Mouse (Mus musculus) hindbrain, embryonic 13.5 days (tissue): ENCODE measurements around the gene Ccdc157. TPM values are rescaled to one million over a fixed set of nuclear protein-coding genes. Genes with fewer than 3 reads are reported as not detected.

Experiments used
- ATAC-seq: fragments of 200-750 bp; cut with Nextera tagmentation; 2 replicates; pipeline ENCODE4 v1.8.0; 2017; ENCODE audit warnings: moderate TSS enrichment; ENCODE audit not compliant: low FRiP score
- H3K27ac ChIP-seq: fragments of 300-500 bp; sonication (generic); 2 replicates; pipeline ENCODE4 v1.5.1; 2015; ENCODE audit warnings: inconsistent platforms, mild to moderate bottlenecking, moderate library complexity
- H3K27me3 ChIP-seq: fragments of 300-500 bp; sonication (generic); 2 replicates; pipeline ENCODE4 v1.6.1; 2015; ENCODE audit warnings: mild to moderate bottlenecking, inconsistent platforms
- H3K36me3 ChIP-seq: fragments of 300-500 bp; sonication (generic); 2 replicates; pipeline ENCODE4 v1.6.1; 2015; ENCODE audit warnings: mild to moderate bottlenecking, inconsistent platforms
- H3K4me1 ChIP-seq: fragments of 300-500 bp; sonication (generic); replicated peaks from 2 replicates; pipeline ENCODE4 v1.6.1; 2015; ENCODE audit warnings: inconsistent platforms
- H3K4me2 ChIP-seq: fragments of 300-500 bp; sonication (generic); 2 replicates; pipeline ENCODE4 v1.6.1; 2015; ENCODE audit warnings: inconsistent platforms, mild to moderate bottlenecking, moderate library complexity
- H3K4me3 ChIP-seq: fragments of 300-500 bp; sonication (generic); 2 replicates; pipeline ENCODE4 v1.5.1; 2015; ENCODE audit warnings: mild to moderate bottlenecking, inconsistent platforms
- H3K9ac ChIP-seq: fragments of 300-500 bp; sonication (generic); 2 replicates; pipeline ENCODE4 v1.6.1; 2015; ENCODE audit warnings: mild to moderate bottlenecking, inconsistent platforms
- H3K9me3 ChIP-seq: fragments of 300-500 bp; sonication (generic); 2 replicates; pipeline ENCODE4 v1.6.1; 2016; ENCODE audit warnings: inconsistent platforms
- WGBS: fragments of 180-500 bp; shearing (Covaris S2); methylation state at CpG from one replicate; pipeline ENCODE4 v1.1.7; 2015; 5-methylcytosine and 5-hydroxymethylcytosine counted together
- polyA plus RNA-seq: library from polyadenylated mRNA; unstranded; fragments of >200 nt; fragmentation: Nextera tagmentation; extraction: Ambion mirVana; gene quantifications from 2 replicates; pipeline ENCODE4 v1.2.1, GENCODE M21; 2015

Gene Ccdc157
- polyA plus RNA-seq, 1 experiment from 2014 or later, result 7.2 TPM

GRCm38 (mm10) chr11:4105444-4105843, 54.6 kb downstream of the Ccdc157 start:
- H3K27ac ChIP-seq, result no peak overlapping the region
- no peaks in the 10 kb centered on the region for H3K4me1 ChIP-seq
- H3K9ac ChIP-seq, result no peak overlapping the region
- ATAC-seq, result no peak
- no peaks in the 10 kb centered on the region for H3K9me3 ChIP-seq
- 76% methylated on average over 6 of the region's 6 CpGs for WGBS
- H3K36me3 ChIP-seq, result peaks cover 19% of the 10 kb centered on the region
- no peak overlapping the region for H3K4me2 ChIP-seq
- no peaks in the 10 kb centered on the region for H3K27me3 ChIP-seq
- H3K4me3 ChIP-seq, result no peak overlapping the region

- Histone ChIP-seq H3K4me1 (no peaks in the 10 kb centered on the region), H3K4me3 (no peak overlapping the region), H3K4me2 (no peak overlapping the region), H3K9ac (no peak overlapping the region), H3K36me3 (peaks cover 14% of the 10 kb centered on the region), H3K27me3 (no peaks in the 10 kb centered on the region), H3K27ac (no peak overlapping the region), H3K9me3 (no peaks in the 10 kb centered on the region)
- 92% methylated on average over 5 of the region's 5 CpGs for WGBS
- no peak for ATAC-seq
Observed at GRCm38 (mm10) chr11:4104989-4105388, 55.1 kb downstream of the Ccdc157 start.

DNA sequence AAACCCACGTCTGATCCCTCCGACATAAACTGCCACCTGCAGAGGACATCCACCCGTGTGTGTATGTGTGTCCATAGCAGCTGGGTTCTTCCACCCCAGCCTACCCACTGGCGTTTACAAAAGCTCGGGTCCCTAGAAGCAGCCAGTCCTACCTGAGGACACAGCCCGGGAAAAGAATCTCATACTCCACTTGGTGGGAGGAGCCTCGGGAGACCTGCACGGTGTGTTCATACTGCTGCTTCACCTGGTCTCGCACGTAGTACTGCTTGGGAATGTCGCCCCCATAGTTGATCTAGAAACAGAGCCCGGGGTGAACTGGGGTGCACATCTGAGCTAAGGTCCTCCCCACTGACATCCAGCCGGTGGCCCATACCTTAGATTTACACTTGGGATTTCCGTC, 56.6 kb downstream of the Ccdc157 start:
- Histone ChIP-seq H3K27ac (no peak overlapping the region), H3K36me3 (peaks cover 3% of the 10 kb centered on the region), H3K4me3 (no peak overlapping the region), H3K9me3 (no peaks in the 10 kb centered on the region), H3K4me1 (no peaks in the 10 kb centered on the region), H3K4me2 (no peak overlapping the region), H3K9ac (no peak overlapping the region), H3K27me3 (no peaks in the 10 kb centered on the region)
- ATAC-seq, result no peak
- WGBS, result 86% methylated on average over 14 of the region's 14 CpGs

DNA sequence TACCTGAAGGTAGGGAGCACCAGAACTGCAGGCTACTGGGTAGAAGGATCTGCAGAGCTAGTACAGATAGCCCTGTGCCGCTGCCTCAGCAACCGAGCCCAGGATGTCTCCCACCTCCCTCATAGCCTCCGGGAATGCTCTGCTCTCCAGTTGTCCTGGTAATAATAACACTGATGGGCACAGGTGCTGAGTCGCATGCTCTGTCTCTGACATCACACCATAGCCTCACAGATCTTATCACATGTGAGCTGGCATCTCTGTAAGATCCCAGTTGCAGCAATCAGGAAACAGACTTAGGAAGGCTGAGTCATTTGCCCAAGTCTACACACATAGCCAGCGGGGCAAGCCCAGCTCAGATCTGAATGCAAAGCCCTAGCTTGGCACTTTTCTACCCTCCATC, 58.2 kb downstream of the Ccdc157 start:
- no peak overlapping the region for H3K4me3 ChIP-seq
- peaks cover 11% of the 10 kb centered on the region for H3K4me1 ChIP-seq
- no peak overlapping the region for H3K9ac ChIP-seq
- no peak overlapping the region for H3K27ac ChIP-seq
- no peak overlapping the region for H3K4me2 ChIP-seq
- ATAC-seq, result no peak
- H3K9me3 ChIP-seq, result no peaks in the 10 kb centered on the region
- H3K27me3 ChIP-seq, result no peaks in the 10 kb centered on the region
- H3K36me3 ChIP-seq, result no peaks in the 10 kb centered on the region; the same call in none of the 2 replicates
- 87% methylated on average over 5 of the region's 5 CpGs for WGBS

GRCm38 (mm10) chr11:4099447-4099846, 60.6 kb downstream of the Ccdc157 start:
- Histone ChIP-seq H3K36me3 (no peaks in the 10 kb centered on the region; the same call in 1 of the 2 replicates), H3K27me3 (no peaks in the 10 kb centered on the region), H3K27ac (no peak overlapping the region), H3K4me3 (no peak overlapping the region), H3K9ac (no peak overlapping the region), H3K4me1 (peaks cover 29% of the 10 kb centered on the region), H3K4me2 (no peak overlapping the region), H3K9me3 (no peaks in the 10 kb centered on the region)
- 69% methylated on average over 3 of the region's 3 CpGs for WGBS
- ATAC-seq, result no peak

DNA sequence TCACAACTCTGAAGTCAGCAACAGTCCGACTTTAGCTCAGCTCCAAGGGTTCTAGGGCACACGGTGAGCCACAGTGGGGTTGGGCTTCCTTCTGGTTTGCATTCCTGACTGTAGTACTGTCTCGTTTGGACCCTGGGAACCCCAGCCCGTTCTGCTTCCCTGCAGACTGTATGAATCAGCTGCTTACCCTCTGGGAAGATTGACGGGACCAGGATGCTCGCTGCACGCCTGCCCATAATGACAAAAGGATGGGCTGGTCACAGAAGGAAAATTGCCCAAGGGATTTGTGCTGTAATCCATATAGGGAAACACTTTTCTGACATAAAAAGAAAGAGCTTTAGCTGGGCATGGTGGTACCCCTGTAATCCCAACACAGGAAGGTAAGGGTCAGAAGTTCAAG, 61.3 kb downstream of the Ccdc157 start:
- no peak overlapping the region for H3K4me2 ChIP-seq
- H3K9me3 ChIP-seq, result no peaks in the 10 kb centered on the region
- H3K27me3 ChIP-seq, result no peaks in the 10 kb centered on the region
- WGBS, result 73% methylated on average over 7 of the region's 7 CpGs
- H3K27ac ChIP-seq, result no peak overlapping the region
- ATAC-seq, result no peak
- no peak overlapping the region for H3K9ac ChIP-seq
- no peak overlapping the region for H3K4me3 ChIP-seq
- no peaks in the 10 kb centered on the region; the same call in 1 of the 2 replicates for H3K36me3 ChIP-seq
- H3K4me1 ChIP-seq, result peaks cover 34% of the 10 kb centered on the region

DNA sequence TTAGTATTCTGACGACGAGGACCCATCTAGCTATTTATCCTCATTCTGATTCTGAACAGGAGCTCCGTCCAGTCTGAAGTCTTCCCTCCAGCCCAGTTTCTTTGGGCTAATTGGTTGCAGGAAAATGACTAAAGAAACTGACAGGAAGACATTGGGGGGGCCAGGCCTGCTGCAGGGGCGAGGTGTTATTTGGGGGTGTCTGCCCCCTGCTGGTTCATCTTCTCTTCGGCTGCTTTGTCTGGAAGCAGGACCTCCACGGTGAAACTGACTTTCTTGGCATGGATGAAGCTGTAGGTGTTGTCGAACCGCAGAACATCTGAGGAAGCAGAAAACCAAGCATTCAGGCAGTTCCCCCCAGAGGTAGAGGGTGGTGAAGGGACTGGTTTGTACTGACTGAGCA, 62.0 kb downstream of the Ccdc157 start:
- Histone ChIP-seq H3K9me3 (no peaks in the 10 kb centered on the region), H3K4me1 (peaks cover 34% of the 10 kb centered on the region), H3K9ac (no peak overlapping the region), H3K36me3 (no peaks in the 10 kb centered on the region; the same call in 1 of the 2 replicates), H3K27ac (no peak overlapping the region), H3K4me3 (no peak overlapping the region), H3K27me3 (no peaks in the 10 kb centered on the region), H3K4me2 (no peak overlapping the region)
- no peak for ATAC-seq
- 65% methylated on average over 8 of the region's 8 CpGs for WGBS

DNA sequence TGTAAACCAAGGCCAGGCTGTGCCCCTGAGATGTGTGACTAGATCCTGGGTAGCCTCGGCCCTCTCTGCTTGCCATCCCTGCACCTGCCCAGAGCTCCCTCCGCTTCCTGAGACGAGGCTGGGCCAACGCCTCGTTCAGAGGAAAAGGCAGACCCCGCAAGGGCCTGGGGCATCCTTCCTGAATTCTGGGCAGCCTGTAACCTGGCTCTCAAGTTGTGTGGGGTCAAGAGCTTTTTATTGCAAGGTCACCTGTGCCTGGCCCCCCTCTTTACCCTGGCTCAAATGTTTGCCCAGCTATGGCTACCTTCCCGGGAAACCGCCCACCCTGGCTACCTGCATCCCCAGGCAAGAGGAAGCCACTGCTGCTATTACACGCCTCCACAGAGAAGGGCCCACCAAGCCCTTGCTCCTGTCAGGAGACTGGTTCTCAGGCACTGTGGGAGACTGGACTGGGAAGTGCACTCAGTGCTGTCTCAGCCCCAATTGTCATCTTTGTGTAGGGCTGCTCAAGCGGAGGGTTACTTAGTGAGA, 62.9 kb downstream of the Ccdc157 start:
- Histone ChIP-seq H3K4me2 (peak overlapping the region; percentile 90), H3K27me3 (no peaks in the 10 kb centered on the region), H3K9me3 (no peaks in the 10 kb centered on the region), H3K27ac (peak overlapping the region; percentile 95), H3K9ac (peak overlapping the region; percentile 88), H3K4me3 (peak overlapping the region; percentile 50), H3K4me1 (peaks cover 34% of the 10 kb centered on the region), H3K36me3 (peaks cover 2% of the 10 kb centered on the region; the same call in 1 of the 2 replicates)
- whole genome bisulfite sequencing, result 27% methylated on average over 10 of the region's 10 CpGs
- ATAC-seq, result peak; percentile 61

GRCm38 (mm10) chr11:4096054-4096984, 63.8 kb downstream of the Ccdc157 start:
- 4% methylated on average over 45 of the region's 45 CpGs for WGBS
- peak overlapping the region; percentile 88 for H3K9ac ChIP-seq
- peak overlapping the region; percentile 90 for H3K4me2 ChIP-seq
- peak overlapping the region; percentile 50 for H3K4me3 ChIP-seq
- peak; percentile 95 for ATAC-seq
- peak overlapping the region; percentile 95 for H3K27ac ChIP-seq
- peaks cover 10% of the 10 kb centered on the region for H3K36me3 ChIP-seq
- no peaks in the 10 kb centered on the region for H3K9me3 ChIP-seq
- peaks cover 34% of the 10 kb centered on the region for H3K4me1 ChIP-seq
- no peaks in the 10 kb centered on the region for H3K27me3 ChIP-seq

DNA sequence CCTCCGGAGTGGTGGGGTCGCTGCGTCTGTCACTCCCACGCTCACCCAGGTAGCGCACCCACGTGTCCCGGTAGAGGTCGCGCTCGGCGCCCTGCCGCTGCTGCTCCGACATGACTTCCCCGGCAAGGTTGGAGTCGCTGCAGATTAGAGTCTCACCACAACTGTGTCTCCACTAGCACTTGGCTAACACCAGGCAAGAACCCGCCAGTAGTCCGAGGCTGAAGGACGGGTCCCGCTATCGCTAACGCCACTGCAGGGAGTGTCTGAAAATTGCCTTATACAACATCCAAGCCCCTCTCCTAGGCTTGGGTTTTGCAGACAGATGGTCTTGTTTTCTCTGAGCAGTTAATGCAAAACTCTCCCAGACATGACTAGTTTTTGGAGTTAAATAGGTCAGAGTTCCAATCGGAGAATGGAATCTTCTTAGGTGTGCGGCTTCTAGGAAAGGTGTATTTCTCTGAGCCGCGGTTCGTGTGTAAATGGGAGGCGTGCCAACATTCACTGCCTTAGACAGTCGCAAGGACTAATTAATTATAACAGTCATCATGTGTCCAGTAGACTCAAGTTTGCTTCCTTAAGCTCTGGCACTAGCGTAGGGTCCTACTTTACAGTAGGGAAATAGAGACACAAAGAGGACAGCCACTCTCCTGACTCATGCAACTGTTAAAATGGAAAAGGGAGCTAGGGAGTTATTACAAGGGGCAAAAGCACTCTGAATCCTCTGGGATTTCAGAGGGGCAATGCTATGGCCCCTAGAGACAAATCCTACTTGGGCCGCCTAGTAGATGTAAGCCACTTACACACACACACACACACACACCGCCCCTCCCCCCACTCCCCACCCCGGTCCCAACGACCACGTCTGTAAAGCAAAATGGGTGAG, 64.7 kb downstream of the Ccdc157 start, which contains the start of gene Mtfp1:
Gene Mtfp1 (minus strand): TSS at position 275 of the 883 bp plus-strand sequence.
- Histone ChIP-seq H3K9ac (peak within 1 kb of the TSS; percentile 67), H3K4me2 (peak within 1 kb of the TSS; percentile 90), H3K4me3 (peak within 1 kb of the TSS; percentile 50), H3K27ac (peak within 1 kb of the TSS; percentile 95), H3K27me3 (no peaks in the 10 kb centered on the region), H3K36me3 (peaks cover 19% of the 10 kb centered on the region), H3K4me1 (peaks cover 34% of the 10 kb centered on the region), H3K9me3 (0 out of 2 replicates have a peak, but pooled peaks cover 4% of the 10 kb centered on the region)
- no peak for ATAC-seq
- WGBS, result 9% methylated on average over 34 of the region's 34 CpGs

- Histone ChIP-seq H3K36me3 (peaks cover 19% of the 10 kb centered on the region), H3K4me3 (peak overlapping the region; percentile 50), H3K4me2 (peak overlapping the region; percentile 90), H3K9me3 (0 out of 2 replicates have a peak, but pooled peaks cover 4% of the 10 kb centered on the region), H3K9ac (peak overlapping the region; percentile 67), H3K27me3 (no peaks in the 10 kb centered on the region), H3K27ac (peak overlapping the region; percentile 79), H3K4me1 (peaks cover 34% of the 10 kb centered on the region)
- no peak for ATAC-seq
- WGBS, result 6% methylated on average over 24 of the region's 24 CpGs
Observed at GRCm38 (mm10) chr11:4094378-4095170, 65.5 kb downstream of the Ccdc157 start.
